10 mouse cellular contexts compared by ENCODE assay signal in the genomic region with DNA sequence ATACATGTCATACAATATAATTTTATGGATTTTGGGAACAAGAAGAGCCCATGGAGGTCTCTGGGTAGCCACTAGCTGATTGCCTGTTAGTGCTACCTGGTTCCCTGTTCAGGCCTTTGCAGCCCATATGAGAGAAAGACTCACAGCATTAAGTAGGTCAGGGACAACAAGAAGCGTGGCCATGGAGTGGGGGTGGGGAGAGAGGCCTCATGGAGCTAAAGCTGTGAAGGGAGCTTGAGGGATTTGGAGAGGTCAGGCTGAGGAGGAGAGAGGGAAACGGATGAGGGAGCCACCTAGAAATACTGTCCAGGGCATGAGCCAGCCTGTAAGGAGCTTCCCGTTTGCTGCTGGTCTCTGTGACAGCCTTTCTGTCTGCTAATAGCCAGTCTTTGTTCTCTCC.
DNase-seq lines count a peak whose midpoint lies in the region; ATAC-seq lines count a peak whose summit lies in the region.
"Had no signal": no experiment of that assay in that cellular context is flagged by ENCODE, and none has a peak within 500 bp of the region (broad histone marks: within the 10 kb centered on the region; RNA-seq: fewer than 3 reads in every experiment).

No protein-coding gene starts in this region.

- no peaks in the 10 kb centered on the region for H3K9me3 ChIP-seq in heart, embryonic 11.5 days (replicated peaks; ENCODE audit: control insufficient read depth, low read length)
- no peaks in the 10 kb centered on the region for H3K9me3 ChIP-seq in embryonic facial prominence, embryonic 13.5 days
- H3K9me3 ChIP-seq in midbrain, embryonic 13.5 days = no peaks in the 10 kb centered on the region
- H3K9me3 ChIP-seq: liver, embryonic 12.5 days had no signal

- H3K9ac ChIP-seq in heart, embryonic 11.5 days (ENCODE audit: low read depth, low read length) = no peak overlapping the region
- no peak overlapping the region for H3K9ac ChIP-seq in embryonic facial prominence, embryonic 13.5 days
- no peak overlapping the region for H3K9ac ChIP-seq in midbrain, embryonic 13.5 days (replicated peaks)
- H3K9ac ChIP-seq: liver, embryonic 12.5 days had no signal

- H3K4me2 ChIP-seq in heart, embryonic 11.5 days = no peak overlapping the region
- H3K4me2 ChIP-seq in embryonic facial prominence, embryonic 13.5 days = no peak overlapping the region
- H3K4me2 ChIP-seq in midbrain, embryonic 13.5 days (replicated peaks) = no peak overlapping the region
- H3K4me2 ChIP-seq: liver, embryonic 12.5 days had no signal

- no peak overlapping the region for H3K4me3 ChIP-seq in heart, embryonic 11.5 days (ENCODE audit: low read depth, low read length)
- no peak overlapping the region for H3K4me3 ChIP-seq in embryonic facial prominence, embryonic 13.5 days
- no peak overlapping the region for H3K4me3 ChIP-seq in midbrain, embryonic 13.5 days (replicated peaks)
- H3K4me3 ChIP-seq: liver, embryonic 12.5 days had no signal

- H3K36me3 ChIP-seq in heart, embryonic 11.5 days (ENCODE audit: control insufficient read depth, insufficient read depth, low read length) = no peaks in the 10 kb centered on the region
- no peaks in the 10 kb centered on the region for H3K36me3 ChIP-seq in embryonic facial prominence, embryonic 13.5 days
- H3K36me3 ChIP-seq in midbrain, embryonic 13.5 days = no peaks in the 10 kb centered on the region
- H3K36me3 ChIP-seq: liver, embryonic 12.5 days had no signal

- intact Hi-C loops in heart, postnatal 10 days (cut with DNase I) = no loop called here

- WGBS in heart, embryonic 11.5 days (ENCODE audit: insufficient replicate concordance) = 44% methylated on average over 3 of the region's 3 CpGs
- WGBS in embryonic facial prominence, embryonic 13.5 days = 52% methylated on average over 3 of the region's 3 CpGs
- WGBS in midbrain, embryonic 13.5 days = 29% methylated on average over 3 of the region's 3 CpGs

- no peak for ATAC-seq in heart, embryonic 11.5 days (replicated peaks; ENCODE audit: insufficient number of reproducible peaks, low FRiP score, low TSS enrichment)
- ATAC-seq in embryonic facial prominence, embryonic 13.5 days (ENCODE audit: insufficient number of reproducible peaks, insufficient read depth, low FRiP score, low TSS enrichment, low read depth) = no peak
- no peak for ATAC-seq in midbrain, embryonic 13.5 days
- ATAC-seq: CD4-positive, CD25-positive, alpha-beta regulatory T cell, adult 4 months; liver, embryonic 12.5 days had no signal

- H3K27me3 ChIP-seq in heart, embryonic 11.5 days (ENCODE audit: control insufficient read depth, insufficient read depth, low read length) = no peaks in the 10 kb centered on the region
- H3K27me3 ChIP-seq in embryonic facial prominence, embryonic 13.5 days = no peaks in the 10 kb centered on the region
- no peaks in the 10 kb centered on the region for H3K27me3 ChIP-seq in midbrain, embryonic 13.5 days
- H3K27me3 ChIP-seq: liver, embryonic 12.5 days had no signal

- H3K27ac ChIP-seq in heart, embryonic 11.5 days (ENCODE audit: low read depth, low read length) = 0 out of 2 replicates have a peak overlapping the region, but pooled peaks have one; percentile 82
- peak overlapping the region; percentile 34 for H3K27ac ChIP-seq in embryonic facial prominence, embryonic 13.5 days
- H3K27ac ChIP-seq in midbrain, embryonic 13.5 days = peak overlapping the region; percentile 51
- H3K27ac ChIP-seq: liver, embryonic 12.5 days had no signal

- H3K4me1 ChIP-seq in heart, embryonic 11.5 days (ENCODE audit: control insufficient read depth, insufficient read depth, low read length) = peaks cover 31% of the 10 kb centered on the region
- H3K4me1 ChIP-seq in embryonic facial prominence, embryonic 13.5 days = peaks cover 33% of the 10 kb centered on the region
- peaks cover 28% of the 10 kb centered on the region for H3K4me1 ChIP-seq in midbrain, embryonic 13.5 days (replicated peaks)
- H3K4me1 ChIP-seq: liver, embryonic 12.5 days had no signal

- no peak for DNase-seq in heart, postnatal 10 days
- DNase-seq in adrenal gland, postnatal 25 days = peak; percentile 39
- DNase-seq in thymus, postnatal 25 days = no peak
- no peak for DNase-seq in kidney, postnatal 25 days
- DNase-seq: lung, postnatal 4 days had no signal
